Mouse (Mus musculus) colon, adult 2 months (tissue): Measurements from ENCODE around the gene Atxn7l3b. TPM values are rescaled to one million over a fixed set of nuclear protein-coding genes. Genes with fewer than 3 reads are reported as not detected.

Experiments
- polyA plus RNA-seq: library from polyadenylated mRNA; depleted of rRNA; stranded (reverse); fragments of >200 nt; gene quantifications from 2 replicates; pipeline ENCODE4 v1.2.3, GENCODE M21; 2012; rRNA removed

Gene Atxn7l3b
- polyA plus RNA-seq: 34.1 and 37.1 TPM in 2 replicates

DNA sequence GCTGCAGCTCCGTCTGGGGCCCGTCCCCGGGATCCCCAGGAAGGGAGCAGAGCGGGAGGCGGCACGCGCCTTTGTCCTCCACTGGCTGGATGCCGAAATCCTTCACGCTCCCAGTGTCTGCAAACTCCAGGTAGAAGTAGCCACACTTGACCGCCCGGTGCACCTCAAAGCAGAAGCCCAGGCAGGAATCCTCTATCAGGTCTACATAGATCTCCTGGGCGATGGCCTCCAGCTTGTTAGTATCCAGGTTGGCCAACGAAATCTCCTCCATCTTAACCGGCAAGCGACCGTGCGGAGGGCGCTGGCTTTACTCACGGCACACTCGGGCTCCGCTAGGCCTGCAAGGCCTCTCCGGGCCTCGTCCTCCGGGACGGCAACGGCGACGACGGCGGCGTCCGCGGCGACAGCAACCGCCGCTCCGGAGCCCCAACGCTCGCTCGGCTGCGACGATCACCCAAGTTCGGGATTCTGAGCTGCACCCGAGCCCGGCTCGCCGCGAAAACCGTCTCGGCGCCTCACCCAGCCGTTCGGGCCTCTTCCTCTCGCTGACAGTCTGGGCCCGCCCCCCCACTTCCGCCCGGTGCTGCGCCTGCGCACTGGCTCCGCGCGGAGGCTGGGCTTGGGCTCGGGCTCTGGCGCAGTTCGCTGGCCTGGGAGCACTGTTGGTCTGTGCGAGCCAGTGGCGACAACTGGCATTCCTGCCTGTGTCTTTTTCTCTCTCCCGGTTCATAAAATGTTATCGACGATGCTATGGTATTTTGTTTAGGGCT lies at the start of gene Atxn7l3b:
Atxn7l3b (minus strand) TSS at position 550 of the 770 bp plus-strand sequence.

